Mouse (Mus musculus) left cerebral cortex, adult 9 months (tissue): ENCODE data around the gene Epb41.

ENCODE experiments used
- DNase-seq, 2 experiments: peaks; one replicate each; pipeline ENCODE4 v3.0.0; 2022; ENCODE audit warnings: low spot score in 2 of 2

Epb41 gene

DNA sequence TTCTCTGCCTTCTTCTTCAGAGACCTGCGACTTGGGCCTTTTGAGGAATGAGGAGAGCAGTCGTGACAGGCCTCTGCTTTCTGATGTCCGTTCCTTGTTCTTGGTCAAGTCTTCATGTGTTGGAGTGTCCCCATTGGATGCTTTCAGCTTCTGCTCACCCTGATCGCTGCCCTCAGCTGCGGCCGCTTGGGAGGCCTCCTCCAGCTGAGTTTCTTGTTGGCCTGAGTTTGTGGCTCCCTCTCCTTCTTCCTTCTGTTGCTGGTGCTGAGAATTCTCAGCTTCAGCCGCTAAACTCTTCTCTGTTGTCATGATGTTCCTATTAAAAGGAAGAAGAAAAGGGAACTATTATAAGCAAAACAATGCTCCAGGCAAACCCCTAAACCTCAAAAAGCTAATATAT, 68.0 kb downstream of the Epb41 start:
- no peak for DNase-seq

DNA sequence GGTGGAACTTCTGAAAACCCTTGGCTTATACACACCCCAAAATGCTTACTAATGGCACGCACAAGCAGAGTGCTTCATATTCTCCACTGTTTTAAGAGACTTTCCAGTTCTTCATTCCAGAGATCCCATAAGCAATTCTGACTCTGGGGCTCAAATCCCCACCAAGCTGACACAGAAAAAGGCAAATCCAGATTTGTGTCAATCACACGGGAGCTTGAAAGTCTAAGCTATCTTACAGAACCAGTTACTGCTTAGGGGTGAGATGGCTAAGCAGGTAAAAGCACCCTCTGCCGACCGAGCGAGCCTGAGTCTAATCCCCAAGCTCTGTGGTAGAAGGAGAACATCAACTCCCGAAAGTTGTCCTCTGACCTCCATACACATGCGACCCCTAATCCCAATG, 76.5 kb downstream of the Epb41 start:
- DNase-seq = no peak

DNA sequence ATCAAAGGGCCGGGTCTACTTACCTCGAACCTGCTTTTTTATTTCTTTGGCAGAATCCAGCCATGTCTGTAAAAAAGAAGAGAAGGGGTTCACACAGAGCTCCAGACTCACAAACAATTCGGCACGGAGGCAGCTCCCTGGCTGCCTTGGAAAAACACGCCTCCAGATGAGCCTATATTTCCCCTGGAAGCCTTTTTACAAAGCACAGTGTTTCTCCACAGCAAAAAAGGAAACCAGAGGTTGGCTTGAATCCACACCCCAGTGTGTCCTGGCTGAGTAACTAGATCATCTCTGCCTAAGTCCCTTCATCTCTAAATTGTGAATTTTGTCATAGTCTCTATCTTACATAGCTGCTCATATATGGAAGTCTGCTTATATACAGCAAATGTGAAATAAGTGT, 77.6 kb downstream of the Epb41 start:
- DNase-seq = peak; percentile 23 to 72

DNA sequence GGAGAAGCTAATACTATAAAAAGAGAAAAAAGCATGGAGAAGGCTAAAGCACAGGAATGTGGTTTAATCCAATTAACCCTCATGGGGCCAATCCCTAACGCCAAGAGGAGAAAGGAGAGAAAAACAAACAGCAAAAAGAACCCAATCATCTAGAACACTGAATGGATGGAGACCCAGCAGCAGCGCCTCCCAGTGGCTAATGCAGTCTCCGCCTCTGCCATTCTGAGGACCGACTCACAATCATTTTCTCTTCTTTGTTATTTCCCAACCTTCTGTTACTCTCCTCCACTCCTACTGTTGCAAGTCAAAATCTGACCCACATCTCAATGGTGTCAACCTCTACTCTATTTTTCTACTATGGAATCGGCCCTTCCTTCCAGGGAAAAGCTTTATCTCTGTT, 78.1 kb downstream of the Epb41 start:
- no peak for DNase-seq

DNA sequence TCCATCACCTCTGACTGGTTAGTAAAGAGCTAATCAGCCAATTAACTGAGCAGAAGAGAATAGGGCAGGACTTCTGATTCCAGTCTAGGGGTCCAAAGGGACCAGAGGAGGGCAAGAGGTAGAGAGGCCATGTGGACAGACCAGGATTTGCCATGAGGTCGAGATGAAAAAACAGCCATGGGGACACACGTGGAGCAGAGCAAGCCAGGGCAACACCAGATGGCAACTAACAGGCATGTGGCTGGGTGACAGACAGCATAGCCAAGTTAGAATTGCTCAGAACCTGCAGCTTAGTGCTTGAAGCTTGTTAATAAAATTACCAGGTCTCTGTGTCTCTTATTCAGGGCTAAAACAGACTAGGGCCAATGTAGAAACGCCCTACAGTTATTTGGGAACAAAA, 81.3 kb downstream of the Epb41 start:
- DNase-seq = no peak

DNA sequence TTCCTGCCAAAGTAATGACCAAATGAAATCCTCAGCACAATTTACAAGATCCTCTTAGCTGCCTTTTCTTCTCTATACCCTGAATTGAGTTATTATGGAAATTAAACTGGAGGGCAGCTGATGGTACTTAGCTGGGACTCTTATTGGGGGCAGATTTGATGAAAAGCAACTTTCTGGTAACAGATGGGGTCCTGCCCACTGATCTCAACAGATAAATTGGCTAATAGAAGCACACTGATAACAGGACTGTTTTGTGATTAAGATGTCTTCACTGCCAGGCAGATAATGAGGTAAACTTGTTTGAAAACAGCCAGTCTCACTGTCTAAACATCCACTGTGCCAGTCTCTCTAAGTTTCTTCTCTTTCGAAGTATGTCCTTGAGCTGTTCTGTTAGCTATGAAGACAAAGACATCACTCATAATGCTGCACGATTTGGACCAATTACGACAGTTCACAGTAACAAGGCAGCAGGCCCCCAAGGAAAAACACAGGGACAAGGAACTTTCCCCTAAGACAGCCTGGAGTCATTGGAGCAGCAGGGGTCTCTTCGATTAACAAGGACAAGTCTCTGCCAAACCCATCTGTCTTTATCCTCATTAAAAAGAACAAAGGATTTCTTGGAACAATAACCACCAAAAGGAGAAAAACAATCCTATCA, 92.1 kb downstream of the Epb41 start:
- no peak for DNase-seq

DNA sequence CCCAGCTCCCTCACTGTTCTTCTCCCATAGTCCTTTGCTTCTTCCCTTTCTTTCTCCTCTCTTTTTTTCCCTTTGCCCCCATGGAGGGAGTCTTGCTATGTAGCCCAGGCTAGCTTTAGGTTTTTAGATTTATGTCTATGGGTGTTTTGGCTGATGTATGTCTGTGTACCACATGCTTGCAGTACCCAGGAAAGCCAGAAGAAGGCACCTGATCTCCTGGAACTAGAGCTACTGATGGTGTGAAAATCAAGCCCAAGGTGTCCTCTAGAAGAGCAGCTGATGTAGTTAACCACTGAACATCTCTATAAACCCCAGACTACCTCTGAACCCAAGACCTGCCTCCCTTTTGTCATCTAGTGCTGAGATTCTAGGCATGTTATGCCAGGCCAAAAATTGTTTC, 93.4 kb downstream of the Epb41 start:
- no peak for DNase-seq

DNA sequence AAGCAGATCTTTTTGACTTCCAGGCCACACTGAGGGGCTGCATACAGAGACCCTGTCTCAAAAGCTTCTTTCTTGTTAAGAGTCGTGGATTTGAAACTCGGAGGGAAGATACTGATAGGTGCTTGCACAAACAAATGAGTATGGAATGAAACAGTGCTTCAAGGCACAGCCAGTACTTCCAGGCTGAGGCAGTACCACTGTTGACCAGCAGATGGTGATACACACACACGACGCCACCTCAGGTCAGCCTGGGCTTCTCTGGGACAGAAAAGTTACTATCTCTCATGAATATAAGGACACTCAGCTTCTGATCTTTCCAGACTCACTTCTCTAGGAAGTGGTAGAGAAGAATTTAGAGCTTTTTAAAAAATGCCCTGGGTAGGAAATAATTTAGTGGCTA, 97.9 kb downstream of the Epb41 start:
- peak in 1 of 2 experiments; percentile 81 for DNase-seq

DNA sequence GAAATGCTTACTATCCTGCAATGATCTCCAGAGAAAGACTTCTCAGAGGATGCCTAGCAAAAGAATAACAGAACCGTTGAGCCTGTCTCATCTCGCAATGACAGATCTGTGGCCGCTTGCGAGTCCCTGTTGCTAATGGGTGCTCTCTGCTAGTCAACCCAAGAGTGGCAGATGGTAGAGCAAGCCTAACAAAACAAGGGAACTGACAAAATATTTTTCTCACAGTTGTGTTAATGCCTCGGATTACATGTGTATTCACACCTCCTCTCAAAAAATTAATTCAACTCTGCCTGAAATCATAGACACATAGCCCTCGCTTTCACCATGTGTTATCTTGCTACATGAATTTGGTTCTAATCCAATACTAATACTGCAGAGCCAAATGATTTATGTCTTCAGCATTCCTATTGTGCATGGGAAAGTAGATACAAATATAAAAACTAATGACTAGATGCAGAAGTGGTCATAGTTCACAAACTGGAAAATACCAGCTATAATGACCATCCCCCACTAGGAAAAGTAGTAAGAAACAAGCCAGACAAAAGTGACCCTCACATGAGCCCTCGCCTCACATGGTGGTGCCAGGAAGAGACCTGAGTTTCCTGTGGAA, 104.8 kb downstream of the Epb41 start:
- DNase-seq = no peak

DNA sequence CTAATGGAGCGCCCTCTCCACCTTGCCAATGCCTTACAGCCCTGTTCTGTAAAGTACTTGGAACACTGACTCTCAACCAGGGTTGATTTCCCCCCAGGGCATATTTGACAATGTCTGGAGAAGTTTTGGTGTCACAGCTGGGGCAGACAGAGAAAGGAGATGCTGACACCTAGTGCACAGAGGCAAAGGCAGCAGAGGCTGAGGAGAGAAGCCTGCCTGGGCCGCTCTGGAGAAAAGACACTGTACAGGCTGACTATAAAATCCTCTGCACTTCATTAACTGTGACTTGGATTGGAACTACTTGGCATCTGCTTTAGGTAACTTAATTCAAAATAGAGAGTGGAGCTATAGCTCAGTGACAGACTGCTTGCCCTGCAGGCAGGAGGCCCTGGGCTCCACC, 106.2 kb downstream of the Epb41 start:
- no peak for DNase-seq

DNA sequence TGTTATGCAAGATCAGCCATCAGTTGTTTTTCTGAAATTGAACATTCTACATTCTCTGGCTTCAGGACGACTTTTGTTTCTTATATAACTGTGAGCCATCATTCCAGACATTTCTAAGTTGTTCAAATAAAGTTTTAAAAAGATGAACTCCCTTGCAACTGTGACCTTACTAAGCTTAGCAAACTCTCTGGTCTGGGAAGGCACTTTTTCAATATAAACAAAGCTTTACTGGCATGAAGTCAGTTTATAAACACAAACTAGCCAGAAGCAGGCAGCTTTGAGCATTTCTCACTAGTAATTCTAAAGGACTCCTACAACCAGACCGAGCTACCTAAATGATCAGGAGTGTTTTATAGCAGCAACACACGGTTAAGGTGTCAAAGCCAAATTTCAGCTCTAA, 118.0 kb downstream of the Epb41 start:
- DNase-seq = no peak

DNA sequence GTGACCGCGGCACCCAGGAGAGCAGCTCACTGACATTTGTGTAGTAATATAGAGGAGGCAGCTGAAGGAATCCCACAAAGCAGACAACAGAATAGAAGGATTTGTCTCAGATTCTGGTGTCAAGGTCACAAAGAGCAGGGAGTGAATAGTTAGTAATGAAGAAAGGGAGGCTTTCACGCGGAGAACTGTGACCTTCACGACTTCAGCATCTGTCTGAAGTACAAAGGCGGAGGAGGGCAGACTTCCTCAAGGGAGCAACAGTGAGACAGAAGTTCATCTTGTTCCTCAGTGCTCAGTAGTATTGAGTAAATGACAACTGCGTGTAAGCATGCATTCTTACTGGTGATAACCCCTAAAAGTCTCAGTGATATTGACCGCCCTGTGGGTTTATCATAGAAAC, 124.5 kb downstream of the Epb41 start:
- DNase-seq = no peak

DNA sequence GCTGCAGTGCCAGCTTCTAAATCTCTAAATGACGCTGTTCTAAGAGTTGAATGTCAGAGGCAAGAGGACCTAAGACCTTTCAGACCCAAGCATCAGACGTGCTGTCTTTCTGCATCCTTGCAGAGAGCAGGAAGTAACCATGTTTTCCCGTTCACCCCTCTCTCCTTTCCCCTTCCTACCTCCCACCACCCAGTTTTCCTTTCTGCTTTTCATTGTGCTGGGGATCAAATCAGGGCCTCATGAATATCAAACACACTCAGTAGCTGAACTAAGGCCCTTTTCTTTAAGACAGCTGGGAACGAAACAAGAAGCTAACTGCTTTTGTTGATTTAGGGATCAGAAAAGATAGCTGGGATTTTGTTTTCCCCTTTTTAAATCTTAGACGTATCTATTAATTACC, 125.2 kb downstream of the Epb41 start:
- no peak for DNase-seq

DNA sequence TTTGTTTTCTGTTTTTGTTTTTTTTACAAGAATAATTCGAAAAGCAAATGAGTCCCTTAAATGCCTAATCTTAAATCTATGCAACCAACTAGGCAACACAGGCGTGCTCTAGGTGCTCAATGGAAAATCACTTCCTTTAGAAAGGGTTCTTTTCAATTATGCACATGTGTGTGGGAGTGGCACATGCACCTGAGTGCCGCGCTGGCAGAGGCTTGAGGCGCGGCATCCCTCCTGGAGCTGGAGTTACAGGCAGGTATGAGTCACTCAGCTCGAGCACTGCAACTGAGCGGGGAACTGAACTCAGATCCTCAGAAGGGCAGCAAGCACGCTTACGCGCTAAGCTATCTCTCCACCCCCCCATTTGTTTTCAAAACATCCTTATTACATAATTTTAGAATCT, 127.3 kb downstream of the Epb41 start:
- no peak for DNase-seq

DNA sequence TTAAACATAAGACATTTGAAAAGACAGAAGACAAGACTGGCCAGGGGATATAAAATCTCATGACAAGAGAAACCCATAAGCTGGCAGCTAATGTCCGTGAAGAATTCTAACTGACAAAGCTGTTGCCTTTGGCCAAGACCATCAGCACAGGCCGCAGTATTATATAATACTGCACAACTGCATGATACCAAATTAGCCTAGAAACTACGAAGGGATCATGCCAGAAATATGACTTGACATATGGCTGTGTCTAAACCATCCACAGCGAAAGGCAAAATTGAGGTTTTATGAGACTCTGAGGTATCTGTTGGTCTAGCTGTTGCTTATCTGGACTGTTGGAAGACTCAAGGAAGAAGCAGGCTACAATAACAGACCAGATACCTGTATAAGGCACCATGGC, 134.3 kb downstream of the Epb41 start:
- no peak for DNase-seq

DNA sequence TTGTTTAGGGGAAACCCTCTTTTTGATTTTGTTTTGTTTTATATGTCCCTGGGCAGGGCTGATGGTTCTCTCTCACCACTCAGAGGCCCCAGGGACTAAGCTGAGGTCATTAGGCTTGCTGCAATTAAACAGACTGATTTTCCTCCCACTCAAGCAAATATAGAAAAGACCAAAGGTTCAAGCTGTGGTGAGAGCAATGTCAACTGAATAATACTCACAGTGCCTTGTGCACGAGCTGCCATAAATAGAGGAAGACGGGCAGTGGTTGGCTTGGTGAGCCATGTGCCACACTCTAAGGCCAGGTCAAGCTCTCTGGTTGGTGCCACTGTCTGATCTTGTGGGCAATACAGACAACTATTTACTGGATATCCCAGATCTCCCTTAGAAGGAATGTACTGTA, 135.7 kb downstream of the Epb41 start:
- no peak for DNase-seq

DNA sequence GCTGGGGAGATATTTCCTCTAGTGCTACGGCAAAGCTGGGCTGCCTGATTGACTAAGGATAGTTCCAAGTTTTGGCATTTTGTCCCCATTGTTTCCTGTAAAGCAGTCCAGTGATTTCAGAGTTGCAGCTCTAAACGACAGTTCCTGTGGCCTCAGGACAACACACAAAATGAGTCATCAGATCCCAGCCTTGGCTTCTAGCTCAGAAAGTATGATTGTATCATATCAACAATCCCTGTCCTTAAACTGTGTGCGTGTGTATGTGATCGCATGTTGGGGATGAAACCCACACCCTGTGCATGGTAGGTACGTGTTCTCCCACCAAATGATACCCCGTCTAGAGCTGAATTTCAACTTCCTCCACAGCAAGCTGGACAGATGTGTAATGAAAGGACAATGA, 146.0 kb downstream of the Epb41 start:
- DNase-seq = no peak

DNA sequence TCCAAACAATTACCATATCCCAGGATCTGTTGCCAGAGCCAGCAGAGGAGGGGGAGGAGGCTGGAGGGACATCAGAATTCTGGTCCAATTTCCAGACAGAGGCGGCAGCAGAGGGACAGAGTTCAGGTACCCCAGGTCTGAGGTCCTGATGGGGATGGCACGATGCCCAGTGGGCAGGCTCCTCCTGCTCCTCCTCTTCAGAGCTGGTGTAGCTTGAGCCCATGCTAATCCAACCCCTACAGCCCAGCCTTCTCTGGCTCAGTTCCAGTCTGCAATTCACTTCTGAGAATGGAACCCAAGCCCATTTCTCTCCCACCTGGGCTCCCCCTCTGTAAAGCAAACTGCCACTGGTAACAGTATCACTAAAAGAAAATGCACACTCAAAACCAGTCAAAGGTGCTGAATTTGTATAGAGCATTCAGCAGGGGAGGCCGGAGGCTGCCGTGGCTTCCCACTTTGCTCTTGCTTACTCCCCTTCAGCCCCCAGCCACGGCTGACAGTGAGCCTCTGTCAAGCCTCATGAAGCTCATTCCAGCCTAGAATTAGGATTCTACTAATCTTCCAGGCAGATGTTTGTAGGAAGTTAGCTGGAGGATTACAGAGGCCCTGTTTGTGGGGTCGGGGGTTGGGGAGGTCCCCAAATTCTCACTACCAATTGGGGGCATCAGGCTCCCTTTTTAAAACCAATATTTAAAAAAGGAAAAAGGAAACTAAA, 150.9 kb downstream of the Epb41 start:
- no peak for DNase-seq

DNA sequence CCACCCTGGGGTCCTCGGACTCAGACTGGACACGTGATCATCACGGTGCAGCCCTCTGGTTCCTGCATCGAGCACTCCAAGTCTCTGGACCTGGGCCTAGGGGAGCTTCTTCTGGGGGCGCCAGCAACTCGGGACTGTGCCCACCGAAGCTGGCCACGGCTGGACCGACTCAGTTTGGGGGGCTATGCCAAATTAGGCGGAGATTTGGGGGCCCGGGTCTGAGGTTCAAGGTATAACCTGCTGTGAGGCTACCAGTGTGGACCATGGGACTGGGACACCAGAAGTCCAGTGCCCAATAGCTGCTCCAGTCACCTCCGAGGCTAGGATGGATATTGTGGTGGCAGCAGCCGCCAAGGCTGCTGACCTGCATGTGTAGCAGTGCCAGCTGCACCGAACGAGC, 152.7 kb downstream of the Epb41 start:
- no peak for DNase-seq

DNA sequence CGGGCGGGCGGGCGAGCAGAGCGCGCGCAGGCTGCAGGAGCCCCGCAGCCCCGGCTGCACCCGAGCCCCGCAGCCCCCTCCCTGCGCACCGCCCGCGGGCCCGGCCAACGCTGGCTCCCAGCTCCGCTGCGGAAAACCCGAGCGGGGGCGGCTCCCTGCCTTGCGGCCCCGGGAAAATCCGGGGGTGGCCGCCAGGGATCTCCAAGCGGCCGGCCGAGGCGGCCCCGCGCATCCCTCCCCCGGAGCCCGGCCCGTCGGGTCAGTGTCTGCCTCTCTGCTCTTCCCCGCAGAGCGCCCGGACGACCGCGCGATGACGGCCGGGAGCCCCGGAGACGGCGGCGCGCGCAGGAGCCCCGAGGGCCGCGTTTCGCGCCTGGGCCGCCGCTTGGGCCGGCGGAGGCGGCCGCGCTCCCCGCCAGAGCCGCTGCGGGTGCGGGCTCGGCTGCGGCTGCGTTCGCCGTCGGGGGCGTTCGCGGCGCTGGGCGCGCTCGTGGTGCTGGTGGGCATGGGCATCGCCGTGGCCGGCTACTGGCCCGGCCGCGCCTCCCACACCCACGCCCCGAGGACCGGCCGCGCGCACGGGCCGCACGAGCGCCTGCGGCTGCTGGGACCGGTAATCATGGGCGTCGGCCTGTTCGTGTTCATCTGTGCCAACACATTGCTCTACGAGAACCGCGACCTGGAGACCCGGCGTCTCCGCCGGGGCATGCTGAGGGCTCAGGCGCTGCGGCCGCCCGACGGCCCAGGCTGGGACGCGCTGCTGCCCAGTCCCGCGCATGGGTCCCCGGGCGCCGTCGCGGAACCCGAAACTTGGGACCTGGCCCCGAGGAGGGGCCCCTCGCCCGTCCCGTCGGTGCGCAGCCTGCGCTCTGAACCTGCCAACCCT, 153.4 kb downstream of the Epb41 start, which contains the start of gene Tmem200b:
Gene Tmem200b, plus strand, starts transcription at position 311 of the 886 bp plus-strand sequence.
- DNase-seq = no peak

DNA sequence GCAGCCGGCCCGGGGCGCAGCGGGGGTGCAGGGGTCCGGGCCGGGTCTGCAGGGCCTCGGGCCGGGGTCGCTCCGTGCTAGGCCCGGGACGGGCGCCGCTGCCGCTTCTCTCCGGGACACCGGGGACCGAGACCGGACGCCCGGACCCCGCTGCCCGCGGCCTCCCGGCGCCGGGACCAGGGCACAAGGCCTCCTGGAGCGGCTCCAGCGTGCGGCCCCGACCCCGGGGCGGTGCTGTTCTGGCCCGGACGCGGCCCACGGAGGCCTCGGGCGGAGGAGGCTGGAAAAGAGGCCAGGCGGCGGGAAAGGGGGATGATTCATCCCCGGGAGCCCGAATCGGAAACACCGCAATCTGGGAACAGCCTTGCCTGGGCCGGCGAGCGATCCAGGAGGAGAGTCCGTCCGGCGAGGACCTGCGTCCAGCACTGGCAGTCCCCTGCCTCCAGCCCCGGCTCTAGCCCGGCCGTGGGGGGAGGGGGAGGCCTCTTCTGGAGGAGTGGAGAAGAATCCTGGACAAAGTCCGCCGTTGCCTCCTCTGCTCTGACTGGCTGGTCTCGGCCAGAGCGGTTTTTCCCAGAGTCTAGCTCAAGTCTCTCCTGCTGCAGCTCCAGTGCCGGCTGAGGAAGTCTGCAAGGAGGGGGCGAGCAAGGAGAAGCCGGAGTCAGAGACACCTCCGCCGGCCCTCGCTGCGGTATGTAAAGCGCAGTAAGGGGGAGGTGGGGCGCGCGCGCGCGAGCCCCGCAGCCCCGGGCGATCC, 154.3 kb downstream of the Epb41 start:
- no peak for DNase-seq
